Mouse (Mus musculus) left cerebral cortex, postnatal 36 days (tissue): ENCODE measurements around the gene Cobll1. TPM values are rescaled to one million over a fixed set of nuclear protein-coding genes. Genes with fewer than 3 reads are reported as not detected.

Experiments
- DNase-seq, 2 experiments: peaks; one replicate each; pipeline ENCODE4 v3.0.0; 2021 to 2022; ENCODE audit warnings: low spot score in 2 of 2, mixed read lengths in 1 of 2
- intact Hi-C: fragments of 180-260 bp; cut with DNase I; formaldehyde crosslinking; loops from one replicate; pipeline ENCODE4 v1.15.1; 2025
- total RNA-seq, 2 experiments: library from RNA; stranded (reverse); gene quantifications; 2 replicates each; pipeline ENCODE4 v1.2.3; 2021

Gene Cobll1
- total RNA-seq, 2 experiments from 2014 or later = 6.3 to 8.1 TPM

DNA sequence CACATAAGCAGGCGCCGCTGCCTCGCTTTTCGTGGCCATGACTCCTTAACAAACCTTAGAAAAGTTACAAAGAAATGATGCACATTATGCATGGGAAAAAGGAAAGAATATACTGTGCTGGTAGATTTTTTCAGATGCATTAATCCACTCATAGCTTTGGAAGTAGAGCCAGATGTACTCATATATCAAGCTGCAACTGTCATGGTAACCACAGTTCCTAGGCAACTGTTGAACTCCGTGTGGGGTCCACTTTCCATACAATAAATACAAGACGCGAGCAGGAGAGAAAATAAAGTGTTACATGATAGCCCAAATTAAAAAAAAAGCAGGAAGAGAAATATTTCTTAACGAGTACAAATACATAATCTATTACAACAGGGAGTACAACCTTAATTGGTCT is 119.5 kb downstream of the Cobll1 start:
- DNase-seq = no peak
- intact Hi-C loops = loop anchor here (2.0 to 5.0 kb wide), 2 partner anchors 97 to 152 kb away; no protein-coding TSS in a partner anchor

DNA sequence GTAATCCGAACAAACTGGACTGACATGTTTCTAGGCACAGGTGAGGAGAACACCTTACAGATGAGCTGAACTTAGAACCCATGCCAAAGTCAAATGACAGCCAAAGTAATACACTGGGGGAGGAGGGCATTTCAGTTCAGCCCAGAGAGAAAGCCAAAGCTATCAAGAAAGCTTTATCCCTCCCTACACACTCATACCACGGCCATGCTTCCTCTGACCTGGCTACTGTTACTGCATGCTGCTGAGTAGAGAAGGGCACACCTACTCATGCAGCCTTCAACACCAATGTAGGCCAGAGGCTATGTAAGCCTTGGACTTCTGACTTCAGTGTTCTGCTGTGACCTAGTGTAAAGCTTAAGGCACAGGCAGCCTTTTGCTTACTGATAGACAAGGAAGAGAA is 120.1 kb downstream of the Cobll1 start:
- intact Hi-C loops = no loop called here
- DNase-seq = no peak

DNA sequence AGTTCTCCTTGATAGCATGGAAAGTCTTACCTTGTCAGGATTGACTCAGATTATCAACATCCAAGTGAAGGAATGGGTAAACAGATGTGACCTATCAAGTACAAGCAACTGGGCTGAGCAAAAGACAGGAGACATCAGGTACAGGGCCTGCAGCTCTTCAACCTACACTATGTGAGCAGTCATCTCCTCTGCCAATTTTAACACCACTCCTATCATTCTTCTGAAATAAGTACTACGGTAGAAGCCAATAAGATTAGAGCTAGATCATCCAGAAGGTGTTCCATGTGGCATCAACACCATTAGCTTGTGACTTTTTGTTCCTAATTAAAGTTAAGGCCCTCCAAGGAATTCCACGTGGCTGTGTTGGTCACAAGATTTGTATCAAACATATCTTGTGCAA is 121.3 kb downstream of the Cobll1 start:
- intact Hi-C loops = no loop called here
- no peak for DNase-seq

DNA sequence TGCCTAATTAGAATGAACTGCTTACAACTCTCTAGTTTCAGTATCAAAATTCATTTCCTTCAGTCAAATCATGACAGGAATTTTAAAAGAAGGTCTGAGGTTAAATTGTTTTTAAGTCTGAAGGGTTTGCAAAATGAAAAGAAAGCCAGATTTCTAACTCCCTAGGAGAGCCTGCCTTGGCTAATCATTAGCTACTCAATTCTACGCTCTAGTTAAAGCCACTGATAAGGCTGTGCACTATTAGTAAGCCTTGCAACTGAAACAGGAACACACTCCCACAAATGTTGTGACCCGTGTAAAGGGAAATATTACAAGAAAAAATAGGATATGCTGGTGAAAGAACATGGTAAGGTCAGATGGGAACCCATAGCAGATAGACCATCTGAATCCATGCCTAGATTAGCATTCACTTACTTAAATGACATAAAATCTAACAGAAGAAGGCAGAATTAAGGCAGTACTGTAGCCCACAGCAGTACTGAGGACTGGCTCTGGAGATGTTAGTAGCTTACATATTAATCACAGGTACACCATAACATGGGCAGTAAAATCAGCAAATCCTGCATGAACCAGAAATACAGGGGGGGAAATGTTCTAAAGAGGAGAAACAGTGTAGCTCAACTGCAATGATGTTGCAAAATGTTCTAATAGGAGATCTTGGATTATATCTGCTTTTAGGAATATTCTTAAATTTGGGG is 122.6 kb downstream of the Cobll1 start:
- no peak for DNase-seq
- intact Hi-C loops = no loop called here

DNA sequence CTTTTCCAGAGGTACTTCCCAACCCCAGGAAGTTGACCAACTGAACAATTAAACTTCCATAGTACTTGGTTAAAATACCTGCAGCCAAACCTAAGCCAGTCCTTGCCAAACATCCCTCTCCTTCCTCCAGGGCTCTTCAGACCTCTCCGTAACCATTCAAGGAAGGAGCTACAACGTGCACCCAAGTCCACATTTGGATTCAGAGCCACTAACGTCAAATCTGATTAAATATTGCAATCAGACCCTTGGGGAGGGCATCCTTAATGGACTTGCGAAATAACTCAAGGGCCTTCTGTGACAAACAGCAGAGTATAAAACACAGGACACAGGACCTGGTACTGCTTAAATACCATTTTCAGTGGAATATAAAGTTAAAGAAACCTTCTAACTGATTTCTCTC is 126.0 kb downstream of the Cobll1 start:
- DNase-seq = no peak
- intact Hi-C loops = no loop called here

DNA sequence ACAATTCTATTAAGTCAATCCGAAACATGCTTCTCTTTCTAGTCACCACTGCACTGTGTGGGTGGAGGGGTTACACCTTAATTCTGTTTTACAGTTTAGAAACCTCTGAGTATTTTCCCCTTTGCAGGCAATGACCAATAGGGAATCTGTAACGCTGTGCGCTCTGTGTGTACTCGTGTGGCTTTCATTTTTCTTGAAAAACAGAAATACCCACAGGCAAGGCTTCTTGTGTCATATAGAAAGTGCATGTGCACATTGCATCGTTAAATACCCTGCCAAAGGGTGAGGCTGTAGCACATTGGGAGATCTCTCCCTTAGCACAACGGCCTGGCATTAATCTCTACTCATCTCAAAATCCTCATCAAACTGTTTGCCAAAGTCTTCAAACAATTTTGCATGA is 134.6 kb downstream of the Cobll1 start:
- intact Hi-C loops = no loop called here
- DNase-seq = no peak

DNA sequence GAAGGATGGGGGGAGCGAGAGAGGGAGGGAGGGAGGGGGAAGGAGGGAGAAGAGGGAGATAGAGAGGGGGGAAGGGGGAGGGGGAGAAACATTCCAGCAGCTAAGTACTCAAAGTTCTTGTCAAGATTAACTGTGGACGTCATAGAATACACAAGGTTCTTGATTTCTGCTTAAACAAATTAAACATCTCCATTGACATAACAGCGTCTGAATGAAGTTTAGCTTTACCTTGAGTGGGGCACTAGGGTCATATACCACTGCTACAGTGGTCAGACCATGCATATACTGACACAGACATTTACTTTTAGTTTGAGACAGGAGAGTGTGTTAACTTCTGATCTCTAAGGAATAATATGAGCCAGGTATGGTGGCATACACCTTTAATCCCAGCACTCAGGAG is 135.4 kb downstream of the Cobll1 start:
- no peak for DNase-seq
- intact Hi-C loops = no loop called here

DNA sequence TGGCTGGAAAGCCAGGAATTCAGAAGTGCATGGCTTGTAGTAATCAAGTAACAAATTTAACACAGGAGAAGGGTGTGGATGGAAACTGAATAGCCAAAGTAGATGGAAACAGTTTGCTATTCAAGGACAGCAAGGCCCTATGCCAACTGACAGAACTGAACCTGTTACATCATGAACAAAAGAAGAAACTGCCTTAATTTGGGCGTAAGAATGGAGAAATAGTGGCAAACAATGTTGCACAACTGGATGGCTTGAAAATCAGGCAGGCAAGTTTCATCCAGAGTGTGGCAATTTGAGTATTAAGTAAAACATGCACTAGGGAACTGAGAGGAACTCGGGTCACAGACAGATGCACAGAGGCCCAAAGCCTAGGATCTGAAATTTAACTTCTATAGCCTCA is 137.8 kb downstream of the Cobll1 start:
- no peak for DNase-seq
- intact Hi-C loops = no loop called here

DNA sequence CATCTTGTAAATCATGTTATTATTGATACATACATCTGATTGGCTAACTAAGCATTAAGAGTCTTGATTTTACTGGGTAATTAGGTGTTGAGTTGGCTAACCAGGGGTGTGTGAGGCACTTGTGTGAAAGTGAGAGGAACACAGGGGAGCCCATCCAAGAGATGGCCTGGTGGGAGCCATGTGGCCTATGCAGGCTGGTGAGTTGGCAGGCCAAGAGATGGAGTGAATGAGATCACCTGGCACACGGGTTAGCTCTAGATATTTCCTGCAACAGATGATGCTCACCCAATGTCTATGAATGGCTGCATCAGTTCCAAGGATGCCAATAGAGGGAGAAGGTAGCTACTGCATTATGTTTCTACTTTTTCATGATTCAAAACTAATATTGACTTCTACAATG is 139.2 kb downstream of the Cobll1 start:
- DNase-seq = no peak
- intact Hi-C loops = no loop called here

DNA sequence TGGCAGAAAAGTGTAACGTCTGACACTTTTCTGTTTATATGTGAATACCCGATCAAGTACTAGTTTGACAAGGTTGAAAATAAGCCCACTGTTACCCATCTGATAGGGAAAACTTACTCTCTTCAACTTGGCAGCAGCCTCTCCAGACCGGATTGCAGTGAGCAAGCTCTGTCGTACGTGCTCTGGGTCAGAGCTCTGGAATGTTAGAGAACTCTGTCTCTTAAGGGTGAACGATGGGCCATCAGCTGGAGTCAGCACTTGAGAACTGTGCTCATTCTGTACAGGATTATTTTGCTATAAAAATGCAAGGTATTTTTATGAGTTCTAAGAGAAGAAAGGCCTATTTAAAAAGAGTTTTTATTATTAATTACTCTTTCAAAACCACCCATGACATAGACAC is 143.6 kb downstream of the Cobll1 start:
- no peak for DNase-seq
- intact Hi-C loops = no loop called here

DNA sequence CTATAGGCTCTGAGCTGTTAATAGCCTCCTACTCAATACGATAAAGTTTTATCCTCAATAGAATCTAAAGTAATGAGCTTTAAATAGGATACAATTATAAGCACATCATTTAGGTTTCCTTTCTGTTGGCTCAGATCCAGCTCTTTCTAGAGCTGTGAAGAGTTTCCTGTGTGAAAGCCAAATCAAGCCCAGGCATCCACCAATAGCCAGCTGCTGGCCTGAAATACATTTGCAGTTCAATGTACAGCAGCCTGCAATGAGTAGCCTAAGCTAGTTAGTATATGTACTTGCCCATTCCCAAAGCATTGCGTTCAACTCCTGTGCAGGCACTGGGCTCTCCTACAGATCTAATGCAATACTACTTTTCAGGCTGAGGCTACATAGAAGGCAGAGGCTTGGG is 145.2 kb downstream of the Cobll1 start:
- no peak for DNase-seq
- intact Hi-C loops = no loop called here

DNA sequence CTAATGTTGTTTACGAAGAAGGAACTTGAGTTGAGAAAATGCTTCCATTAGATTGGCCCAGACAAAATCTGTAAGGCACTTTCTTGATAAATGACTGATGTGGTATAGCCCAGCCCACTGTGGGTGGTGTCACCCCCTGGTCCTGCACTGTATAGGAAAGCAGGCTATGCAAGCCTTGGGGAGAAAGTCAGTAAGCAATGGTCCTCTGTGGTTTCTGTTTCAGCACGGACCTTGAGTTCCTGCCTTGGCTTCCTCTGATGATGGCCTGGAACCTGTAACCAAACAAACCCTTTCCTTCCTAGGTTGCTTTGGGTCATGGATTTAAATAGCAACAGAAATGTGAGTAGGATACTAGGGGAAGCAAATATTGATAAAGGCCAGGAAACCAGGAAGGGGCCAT is 148.2 kb downstream of the Cobll1 start:
- intact Hi-C loops = no loop called here
- DNase-seq = no peak

DNA sequence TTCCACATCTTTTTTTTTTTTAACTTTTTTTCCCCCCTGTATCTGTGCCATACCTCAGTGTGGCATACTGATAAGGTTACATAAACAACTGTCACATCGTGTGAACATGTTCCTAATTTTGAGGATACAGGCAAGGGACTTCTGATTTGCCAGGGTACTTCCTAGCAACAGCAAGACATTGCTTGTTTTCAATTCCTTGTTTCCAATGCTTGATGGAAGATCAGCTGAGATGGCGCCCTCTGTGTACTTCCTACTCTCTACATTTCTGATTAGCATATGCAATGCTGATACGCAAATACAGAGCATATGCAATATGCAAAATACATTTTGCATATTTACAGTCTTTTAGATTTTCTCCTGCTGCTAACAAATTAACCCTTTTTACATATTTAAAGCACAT is 152.0 kb downstream of the Cobll1 start:
- DNase-seq = no peak
- intact Hi-C loops = no loop called here

DNA sequence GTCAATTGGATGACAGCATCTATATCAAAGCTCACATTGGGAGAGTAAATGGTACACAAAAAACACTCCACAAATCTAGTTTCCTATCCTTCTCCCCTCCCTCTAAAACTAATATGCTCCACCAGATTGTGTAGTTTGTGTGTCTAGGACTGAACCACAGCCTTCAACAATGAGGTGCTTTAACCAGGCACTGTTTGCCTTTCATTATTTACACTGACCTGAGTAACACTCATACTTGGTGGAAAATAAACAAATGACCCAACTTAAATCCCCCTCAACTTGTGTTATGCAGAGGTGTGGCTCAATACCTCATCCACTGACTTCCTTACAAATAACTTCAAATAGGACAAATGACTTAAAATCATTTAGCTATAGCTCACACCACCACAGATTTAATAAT is 155.8 kb downstream of the Cobll1 start:
- intact Hi-C loops = no loop called here
- no peak for DNase-seq

DNA sequence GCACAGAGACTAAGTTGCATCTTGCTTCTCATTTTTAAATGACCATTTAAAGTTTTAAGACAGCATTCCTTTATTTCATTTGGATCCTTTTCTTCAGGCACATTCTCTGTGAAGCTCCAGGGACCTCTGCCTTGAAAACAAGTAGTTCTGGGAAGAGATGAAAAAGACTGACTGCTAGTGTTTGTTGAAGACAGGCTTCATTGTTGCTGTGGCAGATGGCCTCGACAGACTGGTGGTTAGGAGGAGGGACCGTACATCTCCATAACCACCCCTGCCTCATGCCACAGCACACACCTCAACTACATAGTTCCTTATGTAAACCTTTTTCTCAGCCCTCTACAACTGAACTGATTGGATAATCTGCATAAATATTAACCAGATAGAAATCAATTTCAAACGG is 161.7 kb downstream of the Cobll1 start:
- intact Hi-C loops = no loop called here
- no peak for DNase-seq

DNA sequence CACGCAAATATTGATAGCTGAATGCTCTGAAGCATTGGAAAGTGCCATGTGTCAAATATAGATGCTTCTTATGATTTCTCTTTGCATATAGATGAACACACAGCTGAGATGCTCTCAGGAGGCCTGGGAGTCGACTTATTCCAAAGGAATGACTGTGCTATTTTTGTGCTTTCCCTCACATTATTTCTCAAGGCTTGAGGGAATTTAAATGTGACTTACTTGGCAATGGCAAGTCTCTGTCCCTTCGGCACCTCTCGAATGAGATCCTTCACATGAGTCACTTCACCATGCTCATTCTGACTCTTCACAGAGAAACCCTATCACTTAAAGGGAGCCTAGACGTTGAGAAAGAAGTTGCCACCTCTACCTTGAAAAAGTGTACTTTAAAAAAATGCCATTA is 163.4 kb downstream of the Cobll1 start:
- intact Hi-C loops = no loop called here
- DNase-seq = no peak

DNA sequence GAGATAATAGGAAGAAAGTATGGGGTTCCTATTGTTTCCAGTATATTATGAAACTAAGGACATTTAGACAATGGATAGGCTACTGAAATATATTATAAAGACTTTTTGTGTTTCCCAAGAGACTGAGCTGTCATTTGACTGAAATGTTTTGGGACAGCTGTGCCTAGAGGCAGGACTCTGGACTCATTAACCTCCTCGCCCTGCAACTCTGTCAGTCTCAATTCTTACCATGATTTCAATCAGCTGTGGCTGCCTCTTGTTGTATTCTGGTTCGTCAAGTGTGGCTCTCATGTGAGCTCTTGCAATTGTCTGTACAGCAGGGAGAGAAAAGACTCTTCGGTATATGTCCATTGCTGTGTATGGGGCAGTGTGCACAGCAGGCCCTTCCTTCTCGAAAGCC is 163.8 kb downstream of the Cobll1 start:
- intact Hi-C loops = no loop called here
- no peak for DNase-seq

DNA sequence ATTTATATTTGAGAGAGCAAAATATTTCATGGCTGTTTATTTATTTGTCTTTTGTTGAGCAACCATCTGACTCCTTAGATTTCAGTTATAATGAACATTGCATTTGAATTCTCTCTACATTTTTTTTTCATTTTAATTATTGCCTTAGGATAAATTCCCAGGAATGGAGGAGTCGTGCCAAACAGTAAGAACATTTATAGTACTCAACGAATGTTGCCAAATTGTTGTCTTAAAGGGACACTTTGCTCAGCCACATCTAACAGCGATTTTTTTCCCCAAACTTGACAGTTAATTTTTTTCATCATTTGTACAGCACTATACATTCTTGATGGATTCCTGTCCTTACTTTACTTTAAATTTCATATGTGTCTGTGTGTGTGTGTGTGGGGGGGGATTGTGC is 167.0 kb downstream of the Cobll1 start:
- intact Hi-C loops = no loop called here
- no peak for DNase-seq

DNA sequence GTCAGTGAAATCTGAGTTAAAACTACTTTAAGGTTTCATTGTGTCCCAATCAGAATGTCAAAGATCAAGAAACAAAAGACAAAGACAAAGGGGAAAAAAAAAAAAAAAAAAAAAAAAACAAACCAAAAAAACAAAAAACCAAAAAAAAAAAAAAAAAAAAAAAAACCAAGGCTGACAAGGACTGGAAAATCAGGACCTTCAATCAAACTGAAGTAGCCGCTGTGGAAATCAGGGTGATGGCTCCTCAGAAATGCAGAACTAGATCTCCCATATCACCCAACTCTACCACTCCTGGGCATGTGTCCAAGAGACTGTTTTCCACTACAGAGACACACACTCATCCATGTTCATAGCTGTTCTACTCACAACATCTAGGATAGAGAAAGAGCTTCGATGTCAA is 185.4 kb downstream of the Cobll1 start:
- DNase-seq = no peak

DNA sequence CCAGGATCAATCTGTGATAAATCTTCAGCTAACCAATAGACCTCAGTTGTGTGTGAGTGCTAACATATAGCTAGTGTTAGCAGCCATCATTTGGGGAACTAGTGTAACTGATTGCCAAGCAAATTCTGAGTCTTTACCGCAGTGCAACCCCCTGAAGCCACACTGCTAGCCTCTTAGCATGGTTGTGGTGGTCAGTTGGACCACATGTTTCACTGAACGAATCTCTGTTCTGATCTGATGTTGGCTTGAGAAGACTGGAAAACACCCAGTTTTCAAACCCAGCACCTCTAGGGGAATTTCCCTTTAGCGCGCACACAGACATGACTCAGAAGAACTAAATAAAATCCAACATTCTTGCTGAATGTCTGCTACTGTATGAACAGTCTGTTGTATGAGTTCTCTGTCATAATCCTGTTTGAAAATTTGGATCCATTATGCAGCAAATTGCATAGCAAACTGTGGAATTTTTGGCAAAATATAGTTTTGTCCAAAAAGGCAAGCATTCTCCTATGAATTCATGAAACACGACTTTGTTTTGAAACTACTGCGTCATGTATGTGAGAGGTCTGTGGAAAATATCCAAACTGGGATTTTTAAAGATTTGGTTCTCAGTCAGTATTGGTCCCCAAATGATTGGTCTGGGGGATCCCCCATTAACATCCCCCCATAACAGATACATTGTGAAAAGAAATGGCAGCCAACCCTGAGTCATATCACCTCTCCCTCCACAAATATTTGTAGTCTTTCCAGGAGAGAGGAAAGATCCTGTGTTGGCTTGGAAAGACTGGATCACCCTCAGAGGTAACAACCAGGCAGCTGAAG is 186.8 kb downstream of the Cobll1 start:
- DNase-seq = no peak
- intact Hi-C loops = no loop called here

More for the DNA sequence above, 185.4 kb downstream of the Cobll1 start:
- intact Hi-C loops = no loop called here

DNA sequence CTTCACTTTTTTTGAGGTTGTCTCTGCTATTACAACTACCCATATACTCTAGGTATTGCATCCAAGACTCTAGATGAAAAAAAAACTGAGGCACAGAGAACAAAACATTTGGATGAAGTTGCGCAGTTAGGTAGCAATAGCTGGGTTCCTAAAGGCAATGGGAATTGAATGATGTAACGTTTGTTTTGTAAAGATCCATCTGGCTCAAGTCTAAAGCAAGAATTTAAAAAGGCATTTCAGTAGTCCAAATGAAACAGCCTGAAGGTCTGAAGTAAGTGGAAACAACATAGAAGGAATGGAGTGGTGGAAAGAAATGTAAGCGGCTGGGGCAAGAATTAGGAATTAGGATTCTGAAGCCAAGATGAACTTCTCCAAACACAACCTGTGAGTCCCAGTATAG is 188.4 kb downstream of the Cobll1 start:
- intact Hi-C loops = no loop called here

More for the DNA sequence above, 188.4 kb downstream of the Cobll1 start:
- DNase-seq = no peak
